In the genomic region with DNA sequence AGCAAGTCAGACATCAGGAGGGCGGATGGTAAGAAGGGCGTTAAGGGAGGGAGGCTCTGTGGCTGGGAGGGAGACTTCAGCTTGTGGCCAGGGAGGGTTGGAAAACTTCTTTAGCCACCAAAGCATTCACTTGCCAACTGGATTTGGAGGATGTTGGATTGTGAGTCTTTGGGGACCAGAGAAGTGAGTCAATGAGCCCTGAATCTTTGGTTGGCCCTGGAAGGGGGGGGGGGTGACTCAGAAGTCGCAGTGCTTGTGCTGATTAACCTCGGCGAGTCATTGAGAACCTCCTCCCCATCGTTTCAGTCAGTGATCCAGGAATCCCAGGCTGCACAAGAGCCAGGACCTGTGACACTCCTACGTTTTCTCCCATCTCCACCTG, we compare ENCODE assay signal across 8 mouse cellular contexts. TPM values are rescaled to one million over a fixed set of nuclear protein-coding genes. Genes with fewer than 3 reads are reported as not detected.
DNase-seq lines count a peak whose midpoint lies in the region; ATAC-seq and TF ChIP-seq lines count a peak whose summit lies in the region.

No protein-coding gene starts in this region.

- ATAC-seq in lung, postnatal 0 days = no peak; the same call in 1 of the 2 replicates
- ATAC-seq in embryonic facial prominence, embryonic 14.5 days (ENCODE audit: low read depth) = no peak
- ATAC-seq in hindbrain, embryonic 13.5 days (ENCODE audit: low FRiP score) = no peak
- ATAC-seq in midbrain, postnatal 0 days (ENCODE audit: low FRiP score) = no peak

- peaks cover 8% of the 10 kb centered on the region; the same call in 1 of the 2 replicates for H3K4me1 ChIP-seq in lung, postnatal 0 days (ENCODE audit: insufficient read depth, low read depth, low read length)
- peaks cover 6% of the 10 kb centered on the region; the same call in 1 of the 2 replicates for H3K4me1 ChIP-seq in embryonic facial prominence, embryonic 14.5 days (ENCODE audit: control insufficient read depth, insufficient read depth, low read length)
- peaks cover 44% of the 10 kb centered on the region for H3K4me1 ChIP-seq in hindbrain, embryonic 13.5 days (replicated peaks)
- H3K4me1 ChIP-seq in midbrain, postnatal 0 days (ENCODE audit: insufficient read depth, low read length) = peaks cover 8% of the 10 kb centered on the region; the same call in 1 of the 2 replicates

- H3K36me3 ChIP-seq in lung, postnatal 0 days (ENCODE audit: insufficient read depth, low read length) = no peaks in the 10 kb centered on the region
- no peaks in the 10 kb centered on the region for H3K36me3 ChIP-seq in embryonic facial prominence, embryonic 14.5 days (ENCODE audit: control insufficient read depth, insufficient read depth, low read length)
- no peaks in the 10 kb centered on the region for H3K36me3 ChIP-seq in hindbrain, embryonic 13.5 days
- no peaks in the 10 kb centered on the region for H3K36me3 ChIP-seq in midbrain, postnatal 0 days (ENCODE audit: insufficient read depth, low read length)

- intact Hi-C loops in left cerebral cortex, postnatal 36 days (cut with DNase I) = loop anchor here (2.0 to 10.0 kb wide), 5 partner anchors 62 to 723 kb away; no protein-coding TSS in a partner anchor

- peak overlapping the region; percentile 80 for H3K4me3 ChIP-seq in lung, postnatal 0 days (ENCODE audit: low read depth, low read length)
- peak overlapping the region; percentile 82 for H3K4me3 ChIP-seq in embryonic facial prominence, embryonic 14.5 days (ENCODE audit: low read depth, low read length)
- H3K4me3 ChIP-seq in hindbrain, embryonic 13.5 days = peak overlapping the region; percentile 84
- H3K4me3 ChIP-seq in midbrain, postnatal 0 days (ENCODE audit: low read depth, low read length) = peak overlapping the region; percentile 77

- TF ChIP-seq EP300 in lung, postnatal 0 days (IDR thresholded peaks at IDR 0.05) = no peak

- 7% methylated on average over 7 of the region's 7 CpGs for WGBS in lung, postnatal 0 days
- 6% methylated on average over 7 of the region's 7 CpGs for WGBS in embryonic facial prominence, embryonic 14.5 days
- 9% methylated on average over 7 of the region's 7 CpGs for WGBS in hindbrain, embryonic 13.5 days
- 12% methylated on average over 7 of the region's 7 CpGs for WGBS in midbrain, postnatal 0 days

- no peak overlapping the region for H3K27ac ChIP-seq in lung, postnatal 0 days (ENCODE audit: low read length)
- no peak overlapping the region for H3K27ac ChIP-seq in embryonic facial prominence, embryonic 14.5 days (replicated peaks; ENCODE audit: low read depth, low read length)
- no peak overlapping the region for H3K27ac ChIP-seq in hindbrain, embryonic 13.5 days
- no peak overlapping the region for H3K27ac ChIP-seq in midbrain, postnatal 0 days (ENCODE audit: low read depth, low read length)

- peaks cover 9% of the 10 kb centered on the region; the same call in 1 of the 2 replicates for H3K27me3 ChIP-seq in lung, postnatal 0 days (replicated peaks; ENCODE audit: insufficient read depth, low read length)
- no peaks in the 10 kb centered on the region; the same call in 1 of the 2 replicates for H3K27me3 ChIP-seq in embryonic facial prominence, embryonic 14.5 days (replicated peaks; ENCODE audit: control insufficient read depth, insufficient read depth, low read length)
- H3K27me3 ChIP-seq in hindbrain, embryonic 13.5 days = peaks cover 31% of the 10 kb centered on the region; the same call in 1 of the 2 replicates
- H3K27me3 ChIP-seq in midbrain, postnatal 0 days (ENCODE audit: insufficient read depth, low read length) = peaks cover 4% of the 10 kb centered on the region; the same call in 1 of the 2 replicates

- TF ChIP-seq CTCF in lung, postnatal 0 days (IDR thresholded peaks at IDR 0.05) = no peak
- no peak for TF ChIP-seq CTCF in midbrain, postnatal 0 days (IDR thresholded peaks at IDR 0.05)

- no peaks in the 10 kb centered on the region for H3K9me3 ChIP-seq in lung, postnatal 0 days (ENCODE audit: low read length)
- no peaks in the 10 kb centered on the region for H3K9me3 ChIP-seq in embryonic facial prominence, embryonic 14.5 days (ENCODE audit: control insufficient read depth, low read length)
- H3K9me3 ChIP-seq in hindbrain, embryonic 13.5 days = no peaks in the 10 kb centered on the region
- no peaks in the 10 kb centered on the region for H3K9me3 ChIP-seq in midbrain, postnatal 0 days (ENCODE audit: low read length)

- H3K9ac ChIP-seq in lung, postnatal 0 days (replicated peaks; ENCODE audit: low read depth) = no peak overlapping the region
- peak overlapping the region; percentile 82; the same call in 1 of the 2 replicates for H3K9ac ChIP-seq in embryonic facial prominence, embryonic 14.5 days (ENCODE audit: low read depth, low read length)
- H3K9ac ChIP-seq in hindbrain, embryonic 13.5 days = peak overlapping the region; percentile 94; the same call in 1 of the 2 replicates
- H3K9ac ChIP-seq in midbrain, postnatal 0 days (replicated peaks; ENCODE audit: low read length, poor library complexity, severe bottlenecking) = peak overlapping the region; percentile 87; the same call in 1 of the 2 replicates

- no peak for DNase-seq in lung, postnatal 0 days (ENCODE audit: low spot score)
- no peak for DNase-seq in lung, postnatal 36 days
- no peak for DNase-seq in embryonic facial prominence, embryonic 14.5 days (ENCODE audit: low spot score)
- no peak for DNase-seq in midbrain, postnatal 0 days (ENCODE audit: low spot score)
- no peak for DNase-seq in right cerebral cortex, postnatal 25 days
- DNase-seq in left cerebral cortex, postnatal 36 days (ENCODE audit: low spot score in 2 of 2) = no peak
- DNase-seq in layer of hippocampus, postnatal 25 days (ENCODE audit: extremely low spot score in 1 of 2, low spot score in 1 of 2) = no peak

- peak overlapping the region; percentile 98 for H3K4me2 ChIP-seq in lung, postnatal 0 days (replicated peaks; ENCODE audit: low read depth, low read length)
- peak overlapping the region; percentile 93 for H3K4me2 ChIP-seq in embryonic facial prominence, embryonic 14.5 days (ENCODE audit: low read depth, low read length)
- peak overlapping the region; percentile 86 for H3K4me2 ChIP-seq in hindbrain, embryonic 13.5 days
- H3K4me2 ChIP-seq in midbrain, postnatal 0 days (ENCODE audit: low read depth, low read length, poor library complexity, severe bottlenecking) = peak overlapping the region; percentile 89

RNA-seq across cellular contexts. Expression of gene Xylt1, which starts 0.8 kb away (rescaled TPM):
- polyA plus RNA-seq in lung, postnatal 0 days (2015; fragmentation: Nextera tagmentation; extraction: Ambion mirVana) = 0.45 and 0.63 TPM in 2 replicates
- polyA plus RNA-seq in embryonic facial prominence, embryonic 14.5 days (2014; fragmentation: Nextera tagmentation; extraction: Ambion mirVana) = 3.0 and 3.6 TPM in 2 replicates
- 2.3 and 2.5 TPM in 2 replicates for polyA plus RNA-seq in hindbrain, embryonic 13.5 days (2015; fragmentation: Nextera tagmentation; extraction: Ambion mirVana)
- total RNA-seq in midbrain, postnatal 0 days (2014; rRNA removed) = 16.4 and 20.8 TPM in 2 replicates
- 2.1 and 2.5 TPM in 2 replicates for polyA plus RNA-seq in midbrain, postnatal 0 days (2015; fragmentation: Nextera tagmentation; extraction: Ambion mirVana)
- 10 to 100 TPM; 46.0 to 59.0 TPM for total RNA-seq in left cerebral cortex, postnatal 36 days (2021)
- 10 to 100 TPM; 43.1 to 56.9 TPM for total RNA-seq in layer of hippocampus, postnatal 25 days (2021)
